Mouse (Mus musculus) macrophage (primary cell): Measurements from ENCODE around the gene Ocel1. TPM values are rescaled to one million over a fixed set of nuclear protein-coding genes. Genes with fewer than 3 reads are reported as not detected.
"Not testable (repeated sequence)": the region's sequence is repeated elsewhere in the genome, so short reads cannot be mapped to it uniquely, and the experiment has no call there.

Experiments used
- H3K27ac ChIP-seq: fragments of 350-480 bp; formaldehyde crosslinking; 2 replicates; pipeline ENCODE4 v1.9.0; 2021
- H3K36me3 ChIP-seq: fragments of 350-480 bp; formaldehyde crosslinking; 2 replicates; pipeline ENCODE4 v1.9.0; 2021; ENCODE audit errors: inconsistent target
- H3K4me3 ChIP-seq: fragments of 350-480 bp; formaldehyde crosslinking; 2 replicates; pipeline ENCODE4 v1.9.0; 2021; ENCODE audit errors: inconsistent target
- H3K79me2 ChIP-seq: fragments of 350-480 bp; formaldehyde crosslinking; 2 replicates; pipeline ENCODE4 v1.9.0; 2021; ENCODE audit errors: inconsistent target
- WGBS: methylation state at CpG from one replicate; pipeline ENCODE4 v1.1.7; 2026; ENCODE audit warnings: inconsistent platforms; ENCODE audit not compliant: missing documents; 5-methylcytosine and 5-hydroxymethylcytosine counted together
- polyA plus RNA-seq: library from polyadenylated mRNA; stranded (reverse); fragments of 250-400 nt; gene quantifications from 3 replicates; pipeline ENCODE4 v1.2.4, GENCODE M21; 2018; ENCODE audit warnings: inconsistent platforms
- total RNA-seq, 78 experiments: library from RNA; depleted of rRNA; stranded (reverse); fragments of 250-400 nt; gene quantifications; 1 replicate in 9 of 78; 2 replicates in 24 of 78; 3 replicates in 43 of 78; 4 replicates in 2 of 78; pipeline ENCODE4 v1.2.4; 2018; ENCODE audit warnings: inconsistent platforms in 56 of 78

The Ocel1 gene
- 10 to 100 TPM in 23 of 26 experiments, 1 to 10 TPM in 3; 7.5 to 60.0 (median 27.1) TPM for total RNA-seq (2018; cell fraction: chromatin; rRNA removed)
- total RNA-seq (2018; cell fraction: cytosol; rRNA removed), result 10 to 100 TPM; 11.0 to 31.9 (median 21.0) TPM
- 10 to 100 TPM in 23 of 26 experiments, 1 to 10 TPM in 3; 5.8 to 62.8 (median 26.0) TPM for total RNA-seq (2018; cell fraction: nucleus; rRNA removed)
- polyA plus RNA-seq, result 10.2 to 15.8 TPM (median 13.3 TPM) in 3 replicates

DNA sequence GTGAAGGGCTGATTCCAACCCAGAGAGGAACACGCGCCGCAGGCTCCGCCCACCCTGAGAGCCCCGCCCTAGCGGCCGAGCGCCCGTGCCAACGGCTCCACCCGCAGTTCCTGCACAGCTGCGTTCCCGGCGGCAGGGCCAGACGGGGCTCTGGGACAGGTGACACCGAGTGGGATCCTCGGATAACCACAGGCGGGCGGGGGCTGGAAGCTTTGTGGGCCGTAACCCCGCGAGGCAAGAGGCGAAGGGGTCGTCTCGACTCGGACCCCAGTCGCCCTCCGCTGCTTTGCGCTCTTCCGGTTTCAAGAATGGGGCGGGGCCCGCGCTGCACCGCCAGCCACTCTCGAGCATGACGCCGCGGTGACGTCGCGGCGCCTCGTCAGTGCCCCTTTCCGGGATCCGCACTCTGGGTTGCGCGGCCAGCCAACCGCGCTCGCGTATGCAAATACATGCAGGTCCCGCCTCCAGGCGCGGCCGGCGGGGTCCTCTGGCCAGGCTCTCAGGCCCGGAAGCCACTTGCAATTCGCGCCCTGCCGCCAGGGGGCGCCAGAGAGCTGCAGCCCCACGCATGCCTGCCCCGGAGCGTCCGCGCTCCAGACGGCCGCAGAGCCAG is at the start of gene Ocel1:
TSS of gene Ocel1 (plus strand) at position 63 of the 613 bp plus-strand sequence.
- Histone ChIP-seq H3K27ac (peak within 1 kb of the TSS; percentile 62), H3K79me2 (peaks cover 13% of the 10 kb centered on the region; the same call in 1 of the 2 replicates), H3K36me3 (peaks cover 8% of the 10 kb centered on the region; the same call in 1 of the 2 replicates), H3K4me3 (peak within 1 kb of the TSS; percentile 29)
- WGBS, result under 1% methylated on average over 65 of the region's 68 CpGs

DNA sequence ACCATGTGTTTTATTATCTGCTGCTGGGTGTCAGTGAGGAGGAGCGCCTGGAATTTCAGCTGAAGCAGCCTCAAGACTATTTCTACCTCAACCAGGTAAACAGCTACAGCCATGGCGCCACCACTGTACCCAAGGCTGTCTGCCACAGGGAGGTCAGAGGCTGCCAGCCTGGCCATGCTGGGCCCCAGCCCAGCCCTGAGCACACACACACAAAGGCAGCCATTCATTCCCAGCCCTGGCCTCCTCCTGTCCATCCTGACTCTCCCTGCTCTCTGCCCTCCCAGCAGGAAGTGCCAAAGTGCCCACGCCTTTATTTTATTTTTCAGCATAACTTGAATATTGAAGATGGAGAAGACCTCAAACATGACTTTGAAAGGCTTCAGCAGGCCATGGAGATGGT is 48.2 kb upstream of the Ocel1 start:
- peaks cover 73% of the 10 kb centered on the region for H3K36me3 ChIP-seq
- H3K79me2 ChIP-seq, result peaks cover 49% of the 10 kb centered on the region
- WGBS, result 96% methylated on average over 3 of the region's 3 CpGs
- H3K4me3 ChIP-seq, result no peak overlapping the region
- H3K27ac ChIP-seq, result no peak overlapping the region

DNA sequence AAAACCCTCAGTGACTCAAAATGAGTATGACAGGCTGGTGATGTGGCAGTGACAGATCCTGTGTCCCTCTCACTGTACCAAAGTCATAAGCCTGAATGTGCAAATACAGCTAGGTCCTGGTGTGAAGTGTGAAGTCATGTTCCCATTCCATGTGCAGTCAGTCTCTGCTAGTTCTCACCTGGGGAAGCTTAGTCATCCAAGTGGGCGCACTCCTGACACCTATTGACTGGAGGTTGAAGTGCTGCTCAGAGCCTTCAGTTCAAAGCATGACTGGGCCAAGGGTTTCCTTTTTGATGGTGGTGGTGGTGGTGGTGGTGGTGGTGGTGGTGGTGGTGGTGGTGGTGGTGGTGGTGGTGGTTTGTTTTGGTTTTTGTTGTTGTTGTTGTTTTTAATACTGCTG is 46.2 kb upstream of the Ocel1 start:
- no peak overlapping the region for H3K27ac ChIP-seq
- peaks cover 30% of the 10 kb centered on the region; the same call in 1 of the 2 replicates for H3K79me2 ChIP-seq
- no CpG with 5 or more reads among the region's 1 CpGs for WGBS
- H3K4me3 ChIP-seq, result no peak overlapping the region
- H3K36me3 ChIP-seq, result peaks cover 83% of the 10 kb centered on the region

DNA sequence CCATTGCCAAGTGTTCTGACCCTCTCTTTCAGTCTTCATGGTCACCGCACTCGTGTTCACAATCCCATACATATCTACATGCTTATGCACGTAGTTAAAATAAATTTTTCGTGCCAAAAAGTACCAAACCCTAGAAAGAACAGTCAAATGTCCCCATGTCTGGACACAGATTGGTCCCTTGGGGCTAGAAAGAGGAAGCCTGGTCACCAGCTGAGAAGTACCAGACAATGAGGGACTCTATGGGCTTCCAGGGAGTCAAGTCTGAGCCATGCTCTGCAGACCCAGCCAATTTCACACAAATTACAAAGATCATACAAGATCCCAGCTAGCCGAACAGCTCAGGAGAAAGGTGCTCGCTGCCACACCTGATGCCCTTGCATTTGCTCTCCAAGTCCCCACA is 33.3 kb upstream of the Ocel1 start:
- H3K4me3 ChIP-seq, H3K79me2 ChIP-seq, H3K27ac ChIP-seq: not testable (repeated sequence)
- WGBS, result 95% methylated on average over 2 of the region's 6 CpGs
- H3K36me3 ChIP-seq, result peaks cover 84% of the 10 kb centered on the region

DNA sequence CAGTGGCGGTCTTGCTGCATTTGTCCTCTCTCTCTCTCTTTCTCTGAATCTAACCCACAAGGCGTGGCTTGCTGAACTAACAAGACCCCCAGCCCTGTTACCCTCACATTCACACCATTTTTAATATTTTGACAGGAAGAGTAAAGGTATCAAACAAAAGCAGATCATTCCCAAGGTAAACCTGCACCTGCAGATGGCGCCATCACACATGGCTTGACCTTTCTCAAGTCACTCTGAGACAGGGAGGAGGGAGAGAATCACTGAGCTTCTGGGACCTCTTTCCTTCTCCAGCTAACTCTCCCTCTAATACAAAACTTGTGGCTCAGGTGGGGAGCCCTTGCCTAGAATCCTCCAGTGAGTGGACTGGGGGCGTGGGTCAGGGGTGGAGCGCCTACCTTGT is 30.5 kb upstream of the Ocel1 start:
- Histone ChIP-seq H3K4me3 (no peak overlapping the region), H3K36me3 (peaks cover 91% of the 10 kb centered on the region), H3K27ac (no peak overlapping the region), H3K79me2 (no peaks in the 10 kb centered on the region)
- 95% methylated on average over 5 of the region's 5 CpGs for WGBS

DNA sequence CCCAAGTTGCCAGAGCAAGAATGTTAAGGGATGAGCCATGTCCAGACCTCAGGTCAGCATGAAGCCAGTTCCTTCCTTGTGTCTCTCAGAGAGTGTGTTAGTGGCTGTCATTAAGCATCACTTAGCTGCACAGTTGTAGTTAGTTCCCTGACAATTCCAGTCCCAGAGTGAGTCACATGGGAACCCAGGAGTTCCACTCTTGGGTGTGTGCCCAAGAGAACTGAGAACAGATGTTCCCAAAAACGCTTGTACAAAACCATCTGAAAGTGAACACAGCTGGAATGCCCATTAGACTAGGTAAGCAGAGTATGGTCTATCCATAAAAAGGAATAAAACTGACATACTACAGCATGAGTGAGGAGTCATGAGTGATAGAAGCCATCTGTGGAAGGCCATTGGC is 24.5 kb upstream of the Ocel1 start:
- peaks cover 97% of the 10 kb centered on the region for H3K36me3 ChIP-seq
- 89% methylated on average over 1 of the region's 1 CpGs for WGBS
- no peak overlapping the region for H3K27ac ChIP-seq
- no peaks in the 10 kb centered on the region for H3K79me2 ChIP-seq
- H3K4me3 ChIP-seq, result no peak overlapping the region

DNA sequence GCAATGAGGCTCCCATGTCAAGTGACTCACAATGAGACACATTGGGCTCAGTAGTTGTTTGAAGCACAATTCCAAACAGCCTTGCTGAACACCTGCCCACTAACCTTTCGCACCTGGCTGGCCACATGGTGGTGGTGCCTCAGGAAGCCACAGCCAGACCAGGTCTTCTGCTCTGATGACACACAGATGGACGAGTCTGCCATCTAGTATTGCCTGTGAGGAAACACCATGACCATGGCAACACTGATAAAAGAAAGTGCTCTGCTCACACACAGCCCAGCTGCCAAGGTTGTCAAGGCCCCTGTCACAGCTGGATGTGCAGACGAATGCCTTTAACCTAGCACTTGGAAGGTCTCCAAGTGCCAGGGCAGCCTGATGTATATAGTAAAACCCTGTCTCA is 20.0 kb upstream of the Ocel1 start:
- Histone ChIP-seq H3K79me2 (no peaks in the 10 kb centered on the region), H3K4me3 (no peak overlapping the region), H3K27ac (no peak overlapping the region), H3K36me3 (peaks cover 96% of the 10 kb centered on the region)
- WGBS, result 78% methylated on average over 3 of the region's 3 CpGs

DNA sequence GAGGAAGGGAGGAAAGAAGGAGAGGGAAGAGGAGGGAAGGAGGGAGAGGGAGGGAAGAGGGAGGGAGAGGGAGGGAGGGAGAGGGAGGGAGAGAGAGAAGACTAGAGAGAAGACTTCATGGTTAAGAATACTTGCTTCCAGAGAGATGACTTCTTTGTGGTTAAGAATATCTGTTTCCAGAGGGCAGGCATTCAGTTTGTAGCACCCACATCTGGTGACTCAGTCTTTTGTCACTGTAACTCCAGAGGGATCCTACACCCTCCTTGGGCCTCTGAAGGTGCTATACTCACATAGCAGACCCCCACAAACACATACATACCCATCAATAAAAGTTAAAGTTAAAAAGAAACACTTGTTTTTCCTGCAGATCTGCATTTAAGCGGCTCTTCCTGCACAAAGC is 19.6 kb upstream of the Ocel1 start:
- H3K4me3 ChIP-seq, result no peak overlapping the region
- H3K27ac ChIP-seq, result no peak overlapping the region
- no peaks in the 10 kb centered on the region for H3K79me2 ChIP-seq
- WGBS, result 100% methylated on average over 1 of the region's 1 CpGs
- H3K36me3 ChIP-seq, result peaks cover 96% of the 10 kb centered on the region

DNA sequence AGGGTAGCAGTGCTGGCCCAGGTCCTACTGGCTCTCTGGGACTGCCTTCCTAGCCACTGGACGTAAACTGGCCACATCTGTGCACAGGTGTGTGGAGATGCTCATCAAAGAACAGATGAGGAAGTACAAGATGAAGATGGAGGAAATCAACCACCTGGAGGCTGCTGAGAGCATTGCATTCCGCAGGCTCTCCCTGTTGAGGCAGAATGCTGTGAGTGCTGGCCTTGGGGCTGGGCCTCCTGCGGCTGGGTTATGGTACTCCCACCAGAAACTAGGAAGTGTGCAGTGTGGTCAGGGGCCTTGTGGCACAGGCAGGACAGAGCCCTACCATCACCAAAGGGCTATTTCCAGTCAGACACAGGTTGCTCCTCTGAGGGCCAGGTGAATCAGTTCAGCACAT is 13.1 kb upstream of the Ocel1 start:
- 86% methylated on average over 3 of the region's 3 CpGs for WGBS
- Histone ChIP-seq H3K79me2 (no peaks in the 10 kb centered on the region), H3K27ac (no peak overlapping the region), H3K36me3 (peaks cover 80% of the 10 kb centered on the region), H3K4me3 (no peak overlapping the region)

DNA sequence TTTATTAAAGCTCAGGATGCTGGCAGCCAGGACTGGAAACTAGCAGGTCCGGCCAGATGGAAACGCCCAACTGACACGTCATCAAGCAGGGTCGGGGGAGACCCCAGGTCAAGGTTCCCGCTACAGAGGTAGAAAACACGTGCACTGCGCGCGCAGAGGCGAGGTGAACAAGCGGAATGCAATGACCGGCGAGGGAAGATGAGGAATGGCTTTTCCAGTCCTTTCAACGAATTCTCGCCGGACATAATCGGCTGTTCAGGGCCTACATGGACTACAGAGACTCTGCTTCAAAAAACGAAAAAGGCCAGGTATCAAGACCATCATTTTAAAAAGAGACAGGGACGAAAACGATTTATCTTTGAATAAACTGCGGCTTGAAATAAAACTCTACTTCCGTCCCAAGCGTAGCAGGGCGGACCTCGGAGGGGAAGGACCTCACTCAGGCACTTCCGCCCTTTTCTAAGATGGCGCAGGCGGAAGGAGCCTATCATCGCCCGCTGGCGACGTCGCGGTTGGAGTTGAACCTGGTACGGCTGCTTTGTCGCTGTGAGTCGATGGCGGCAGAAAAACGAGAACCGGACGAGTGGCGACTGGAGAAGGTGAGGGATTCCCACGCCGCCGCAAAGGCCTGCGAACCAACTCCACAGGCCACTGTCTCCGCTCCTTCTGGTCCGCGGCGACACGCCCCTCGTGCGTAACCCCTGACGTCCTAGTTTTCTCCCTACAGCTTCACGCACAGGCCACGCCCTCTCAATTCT is 4.1 kb upstream of the Ocel1 start, which contains the start of gene Use1:
TSS of gene Use1 (plus strand) at position 78 of the 758 bp plus-strand sequence.
- Histone ChIP-seq H3K36me3 (peaks cover 8% of the 10 kb centered on the region; the same call in 1 of the 2 replicates), H3K79me2 (peaks cover 13% of the 10 kb centered on the region; the same call in 1 of the 2 replicates), H3K4me3 (peak within 1 kb of the TSS; percentile 75), H3K27ac (peak within 1 kb of the TSS; percentile 97)
- under 1% methylated on average over 56 of the region's 56 CpGs for WGBS

DNA sequence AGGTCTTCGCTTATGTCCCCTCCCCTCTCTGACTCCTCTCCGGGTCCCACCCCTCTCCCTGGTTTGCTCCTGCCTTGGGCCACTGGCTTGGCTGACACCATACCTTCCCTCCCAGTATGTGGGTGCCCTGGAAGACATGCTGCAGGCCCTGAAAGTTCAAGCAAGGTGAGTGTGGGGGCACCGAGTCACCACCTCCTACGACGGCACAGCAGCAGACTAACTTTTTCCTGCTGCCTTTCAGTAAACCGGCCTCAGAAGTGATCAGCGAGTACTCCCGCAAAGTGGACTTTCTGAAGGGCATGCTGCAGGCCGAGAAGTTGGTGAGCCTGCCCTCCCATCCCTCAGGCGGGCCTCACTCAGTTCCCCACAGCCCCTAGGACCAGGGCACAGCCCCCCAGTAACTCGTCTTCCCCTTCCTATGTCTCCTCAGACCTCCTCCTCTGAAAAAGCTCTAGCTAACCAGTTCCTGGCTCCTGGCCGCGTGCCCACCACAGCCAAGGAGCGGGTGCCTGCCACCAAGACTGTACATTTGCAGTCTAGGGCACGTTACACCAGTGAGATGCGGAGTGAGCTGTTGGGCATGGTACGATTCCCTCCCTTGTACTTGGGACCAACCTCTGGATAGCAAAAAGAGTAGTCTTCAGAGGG is 3.4 kb upstream of the Ocel1 start:
- Histone ChIP-seq H3K36me3 (peaks cover 8% of the 10 kb centered on the region; the same call in 1 of the 2 replicates), H3K4me3 (peak overlapping the region; percentile 75), H3K27ac (peak overlapping the region; percentile 97), H3K79me2 (peaks cover 13% of the 10 kb centered on the region; the same call in 1 of the 2 replicates)
- WGBS, result 18% methylated on average over 17 of the region's 17 CpGs

DNA sequence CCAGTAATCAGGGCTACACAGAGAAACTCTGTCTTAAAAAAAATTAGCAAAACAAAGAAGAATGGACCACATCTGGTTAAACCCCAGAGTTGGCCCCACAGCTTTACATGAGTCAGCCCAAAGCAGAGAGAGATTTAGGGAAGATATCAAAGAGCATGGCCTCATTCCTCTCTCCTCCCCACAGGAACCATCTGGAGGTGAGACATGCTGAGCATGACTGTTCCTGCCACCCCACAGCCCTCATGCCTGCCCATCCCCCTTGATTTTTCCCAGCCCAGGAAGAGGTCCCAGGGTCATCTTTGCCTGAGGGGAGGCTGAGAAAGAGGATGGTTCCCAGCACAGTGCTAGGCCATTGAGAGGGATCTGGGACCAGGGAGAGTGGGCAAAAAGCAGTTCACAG is 2.7 kb upstream of the Ocel1 start:
- H3K4me3 ChIP-seq, result peak overlapping the region; percentile 75
- H3K79me2 ChIP-seq, result peaks cover 13% of the 10 kb centered on the region; the same call in 1 of the 2 replicates
- H3K27ac ChIP-seq, result peak overlapping the region; percentile 97
- H3K36me3 ChIP-seq, result peaks cover 8% of the 10 kb centered on the region; the same call in 1 of the 2 replicates

DNA sequence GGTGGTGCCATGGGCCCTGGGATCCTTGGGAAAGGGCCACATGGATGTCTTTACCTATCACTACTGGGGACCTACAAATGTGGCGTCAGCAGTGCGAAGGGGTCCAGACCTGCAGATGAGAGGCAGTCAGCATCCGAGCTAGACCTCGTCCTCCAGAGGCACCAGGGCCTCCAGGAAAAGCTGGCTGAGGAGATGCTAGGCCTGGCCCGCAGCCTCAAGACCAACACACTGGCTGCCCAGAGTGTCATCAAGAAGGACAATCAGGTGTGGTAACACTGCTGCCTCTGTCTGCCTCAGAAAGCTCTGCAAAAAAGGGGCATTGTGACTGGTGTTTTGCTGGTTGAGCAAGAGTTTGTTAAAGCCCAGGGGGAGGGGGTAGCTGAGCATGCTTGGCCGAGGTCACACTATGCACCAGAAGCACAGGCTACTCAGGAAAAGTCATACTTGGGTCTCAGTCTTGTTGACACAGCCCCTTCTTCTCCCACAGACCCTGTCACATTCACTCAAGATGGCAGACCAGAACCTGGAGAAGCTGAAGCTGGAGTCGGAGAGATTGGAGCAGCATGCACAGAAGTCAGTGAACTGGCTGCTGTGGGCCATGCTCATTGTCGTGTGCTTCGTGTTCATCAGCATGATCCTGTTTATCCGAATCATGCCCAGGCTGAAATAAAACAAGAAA is 1.9 kb upstream of the Ocel1 start:
- H3K36me3 ChIP-seq, result peaks cover 8% of the 10 kb centered on the region; the same call in 1 of the 2 replicates
- 93% methylated on average over 10 of the region's 10 CpGs for WGBS

DNA sequence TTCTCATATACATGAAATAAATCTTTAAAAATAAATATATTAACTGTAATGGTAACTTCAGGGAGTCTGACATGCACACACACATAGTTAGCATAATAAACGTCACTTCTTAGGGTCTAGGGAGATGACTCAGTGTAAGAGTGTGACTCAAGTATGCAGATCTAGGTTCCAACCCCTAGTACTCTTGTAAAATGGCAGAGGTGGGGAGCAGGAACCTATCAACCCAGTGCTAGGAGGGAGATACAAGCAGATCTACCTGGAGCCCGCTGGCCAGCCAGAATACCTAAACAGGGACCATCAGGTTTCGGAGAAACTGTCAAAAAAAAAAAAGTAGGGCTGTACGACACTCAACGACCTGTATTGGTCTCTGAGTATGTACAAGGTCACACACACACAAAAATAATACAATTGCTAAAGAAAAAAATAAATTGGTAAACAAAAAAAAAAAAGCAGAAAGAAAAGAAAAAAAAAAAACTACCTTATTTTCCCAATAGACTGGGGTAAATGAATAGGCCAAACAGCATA is 325 bp upstream of the Ocel1 start:
- Histone ChIP-seq H3K36me3 (peaks cover 8% of the 10 kb centered on the region; the same call in 1 of the 2 replicates), H3K79me2 (peaks cover 13% of the 10 kb centered on the region; the same call in 1 of the 2 replicates), H3K4me3 (peak overlapping the region; percentile 29), H3K27ac (peak overlapping the region; percentile 47)
- WGBS, result 7% methylated on average over 3 of the region's 5 CpGs

More for the DNA sequence above, 1.9 kb upstream of the Ocel1 start:
- H3K4me3 ChIP-seq, result no peak overlapping the region
- peak overlapping the region; percentile 97 for H3K27ac ChIP-seq
- peaks cover 13% of the 10 kb centered on the region; the same call in 1 of the 2 replicates for H3K79me2 ChIP-seq
